Mouse (Mus musculus) lung, postnatal 25 days (tissue): ENCODE results near the gene Zc3h7b.
"Not testable (repeated sequence)": the region's sequence is repeated elsewhere in the genome, so short reads cannot be mapped to it uniquely, and the experiment has no call there.

ENCODE experiments used
- DNase-seq: peaks from one replicate; pipeline ENCODE4 v3.0.0; 2022; ENCODE audit warnings: low spot score

Gene Zc3h7b

GRCm38 (mm10) chr15:81739924-81740323 is 4.9 kb upstream of the Zc3h7b start:
- DNase-seq = peak; percentile 31

DNA sequence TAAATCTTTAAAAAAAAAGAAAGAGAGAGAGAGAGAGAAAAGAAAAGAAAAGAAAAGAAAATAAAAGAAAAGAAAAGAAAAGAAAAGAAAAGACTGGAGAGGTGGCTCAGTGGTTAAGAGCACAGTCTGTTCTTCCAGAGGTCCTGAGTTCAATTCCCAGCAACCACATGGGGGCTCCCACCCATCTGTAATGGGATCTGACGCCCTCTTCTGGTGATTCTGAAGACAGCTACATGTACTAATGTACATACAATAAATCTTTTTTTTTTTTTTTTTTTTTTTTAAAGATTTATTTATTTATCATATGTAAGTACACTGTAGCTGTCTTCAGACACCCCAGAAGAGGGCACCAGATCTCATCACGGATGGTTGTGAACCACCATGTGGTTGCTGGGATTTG is 2.5 kb upstream of the Zc3h7b start:
- not testable (repeated sequence) for DNase-seq

GRCm38 (mm10) chr15:81745601-81746114 is 801 bp downstream of the Zc3h7b start:
- DNase-seq = peak; percentile 45

DNA sequence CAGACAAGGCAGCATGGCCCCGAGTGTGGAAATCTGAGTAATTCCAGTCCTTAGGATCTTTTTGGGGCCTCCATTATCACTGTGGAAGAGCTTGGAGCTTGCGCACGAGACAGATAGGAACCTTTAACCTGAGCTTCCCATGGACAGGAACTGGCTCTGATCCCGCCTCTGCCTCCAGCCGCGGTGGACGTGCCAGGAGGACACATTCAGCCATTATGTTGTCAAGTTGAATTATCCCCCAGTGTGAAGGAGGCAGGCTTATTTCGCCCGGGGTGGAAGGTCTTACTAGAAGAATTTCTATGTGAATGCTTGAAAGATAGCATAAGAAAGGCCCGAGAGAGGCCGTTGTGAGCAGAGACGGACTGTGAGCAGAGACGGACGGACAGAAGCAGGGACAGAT is 4.9 kb downstream of the Zc3h7b start:
- no peak for DNase-seq

GRCm38 (mm10) chr15:81753669-81754068 is 8.8 kb downstream of the Zc3h7b start:
- no peak for DNase-seq

DNA sequence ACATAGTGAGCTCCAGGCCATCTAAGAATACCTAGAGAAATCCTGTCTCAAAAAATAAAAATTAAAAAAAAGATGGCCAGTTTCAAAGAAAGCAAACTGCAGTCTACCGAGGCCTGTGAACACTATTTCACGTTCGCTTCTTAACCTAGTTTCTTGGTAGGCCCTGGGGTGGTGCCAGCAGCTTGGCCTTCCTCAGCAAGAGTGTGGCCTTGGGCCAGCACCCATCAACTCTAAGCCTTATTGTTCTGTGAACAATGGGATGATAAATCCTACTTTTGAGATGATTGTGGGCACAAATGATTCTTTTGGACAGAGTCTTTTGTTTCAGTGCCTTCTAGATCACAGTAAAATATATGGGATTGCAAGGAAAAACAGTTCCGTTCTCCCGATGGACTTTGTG is 13.8 kb downstream of the Zc3h7b start:
- DNase-seq = no peak

- DNase-seq = no peak
These were observed 14.7 kb downstream of the Zc3h7b start for GRCm38 (mm10) chr15:81759542-81759941.

- DNase-seq = no peak
These were observed 15.7 kb downstream of the Zc3h7b start for GRCm38 (mm10) chr15:81760361-81761079.

GRCm38 (mm10) chr15:81761381-81761780 is 16.5 kb downstream of the Zc3h7b start:
- no peak for DNase-seq

DNA sequence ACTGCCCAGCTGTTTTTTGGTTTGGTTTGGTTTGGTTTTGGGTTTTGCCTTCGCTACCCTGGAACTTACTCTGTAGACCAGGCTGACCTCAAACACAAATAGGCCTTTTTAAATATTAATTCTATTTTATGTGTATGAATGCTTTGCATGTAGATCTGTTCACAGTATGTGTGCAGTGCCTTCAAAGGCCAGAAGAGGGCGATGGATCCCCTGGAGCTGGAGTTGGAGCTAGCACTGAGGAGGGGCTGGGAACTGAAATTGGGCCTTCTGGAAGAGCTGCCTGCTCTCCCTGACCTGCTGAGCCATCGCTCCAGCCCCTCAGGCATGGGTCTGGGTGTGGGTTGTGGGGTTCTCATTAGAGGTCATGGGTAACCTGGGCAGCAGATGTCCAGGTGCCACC is 17.1 kb downstream of the Zc3h7b start:
- DNase-seq = no peak

GRCm38 (mm10) chr15:81764573-81764972 is 19.7 kb downstream of the Zc3h7b start:
- DNase-seq = no peak

- no peak for DNase-seq
These were observed 20.8 kb downstream of the Zc3h7b start for GRCm38 (mm10) chr15:81765651-81766050.

DNA sequence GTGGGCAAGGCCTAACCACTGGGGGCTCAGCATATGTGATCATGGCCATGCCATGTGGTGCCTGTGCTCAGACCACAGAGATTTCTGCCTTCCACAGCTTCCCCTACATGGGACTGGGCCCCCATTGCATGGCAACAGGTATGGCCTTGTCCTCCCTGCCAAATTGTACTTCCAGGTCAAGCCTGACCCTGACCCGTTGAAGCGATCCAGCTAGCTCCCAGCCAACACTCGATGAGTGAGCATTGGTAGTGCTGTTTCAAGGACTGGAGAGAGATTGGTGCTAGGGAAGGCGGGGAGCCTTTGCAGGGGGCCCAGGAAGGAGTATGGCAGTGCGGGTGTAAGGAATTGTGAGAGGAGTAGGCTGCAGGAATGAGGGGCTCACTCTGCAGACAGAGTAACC is 21.6 kb downstream of the Zc3h7b start:
- DNase-seq = no peak

DNA sequence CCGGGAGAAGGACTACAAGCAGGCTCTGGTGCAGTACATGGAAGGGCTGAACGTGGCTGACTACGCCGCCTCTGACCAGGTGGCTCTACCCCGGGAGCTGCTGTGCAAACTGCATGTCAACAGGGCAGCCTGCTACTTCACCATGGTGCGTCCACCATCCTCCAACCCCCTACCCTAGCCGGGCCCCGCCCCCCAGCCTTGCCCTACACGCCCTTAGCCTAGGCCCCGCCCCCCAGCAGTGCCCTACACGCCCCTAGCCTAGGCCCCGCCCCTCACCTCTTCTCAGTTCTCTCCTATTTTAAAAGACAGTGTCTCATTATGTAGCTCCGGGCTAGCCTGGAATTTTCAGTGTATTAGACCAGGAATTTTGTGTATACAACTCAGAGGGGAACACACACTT is 24.2 kb downstream of the Zc3h7b start:
- no peak for DNase-seq

- no peak for DNase-seq
These were observed 27.7 kb downstream of the Zc3h7b start for GRCm38 (mm10) chr15:81772431-81773120.

DNA sequence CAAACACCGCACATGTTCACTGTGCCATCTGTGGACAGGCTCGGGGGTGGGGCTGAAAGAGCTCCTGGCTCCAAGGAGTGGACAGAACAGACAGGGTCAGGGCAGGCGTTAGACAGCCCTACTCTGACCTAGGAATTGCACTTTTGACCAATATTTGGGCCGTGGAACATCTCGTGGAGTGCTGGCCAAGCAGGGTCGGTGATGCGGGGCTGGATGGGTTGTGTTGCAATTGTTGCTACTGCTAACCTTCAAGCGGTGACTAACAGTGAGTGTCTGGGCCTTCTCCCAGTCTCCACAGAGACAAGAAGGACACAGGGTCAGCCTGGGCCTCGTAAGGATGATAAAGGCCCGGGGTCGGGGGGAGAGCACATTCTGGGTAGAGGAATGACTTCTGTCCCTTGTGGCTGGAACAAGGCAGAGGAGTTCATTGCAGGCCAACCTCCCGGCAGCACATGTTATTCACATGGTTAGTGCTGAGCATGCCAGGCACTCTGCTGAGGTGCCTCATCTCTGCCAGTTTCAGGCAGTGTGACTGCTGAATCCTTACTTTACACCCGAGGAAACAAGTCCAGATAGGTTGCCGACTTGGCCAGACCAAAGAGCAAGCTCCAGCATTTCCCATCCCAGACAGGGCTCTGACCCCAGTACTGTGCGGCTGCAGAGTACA is 29.8 kb downstream of the Zc3h7b start:
- DNase-seq = no peak

- no peak for DNase-seq
These were observed 32.0 kb downstream of the Zc3h7b start for GRCm38 (mm10) chr15:81776631-81777422.

DNA sequence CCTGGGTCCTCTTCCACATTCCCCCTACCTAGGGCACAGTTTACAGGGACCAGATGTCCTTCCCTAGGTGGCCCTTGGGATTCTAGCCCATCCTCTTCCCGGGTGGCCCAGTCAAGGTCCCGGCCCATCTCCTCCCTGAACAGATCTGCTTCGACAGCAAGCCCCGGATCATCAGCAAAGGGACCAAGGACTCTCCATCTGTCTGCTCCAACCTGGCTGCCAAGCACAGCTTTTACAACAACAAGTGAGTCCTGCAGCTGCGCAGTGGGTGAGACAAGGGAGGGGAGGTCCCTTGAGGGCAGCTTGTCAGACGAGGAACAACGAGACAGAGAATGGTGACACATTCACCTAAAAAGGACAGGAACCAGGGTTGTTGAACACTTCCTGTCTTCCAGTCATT is 37.0 kb downstream of the Zc3h7b start:
- no peak for DNase-seq

- DNase-seq = no peak
These were observed 39.9 kb downstream of the Zc3h7b start for GRCm38 (mm10) chr15:81784762-81785161.

- DNase-seq = no peak
These were observed 40.8 kb downstream of the Zc3h7b start for GRCm38 (mm10) chr15:81785701-81786100.

- DNase-seq = no peak
These were observed 42.7 kb downstream of the Zc3h7b start for GRCm38 (mm10) chr15:81787525-81787924.

GRCm38 (mm10) chr15:81792444-81792843 is 47.6 kb downstream of the Zc3h7b start:
- DNase-seq = no peak
